Mouse (Mus musculus) ES-Bruce4 (cell line): ENCODE results near the gene Sf3a3.

Experiments
- CTCF ChIP-seq: IDR thresholded peaks from one replicate; pipeline ENCODE4 v1.8.1; 2011; ENCODE audit warnings: low read depth, low read length
- EP300 ChIP-seq: IDR thresholded peaks from 2 replicates; pipeline ENCODE4 v1.6.1; 2011; ENCODE audit warnings: low read depth, low read length; ENCODE audit not compliant: insufficient read depth
- POLR2A ChIP-seq: IDR thresholded peaks from one replicate; pipeline ENCODE4 v1.8.1; 2011; ENCODE audit warnings: low read length; ENCODE audit not compliant: insufficient read depth

- TF ChIP-seq EP300 (no peak), POLR2A (no peak), CTCF (no peak)
Measured at GRCm38 (mm10) chr4:124765802-124766565, 51.4 kb downstream of the Sf3a3 start.
